Mouse (Mus musculus) C2C12 (cell line): Measurements from ENCODE around the gene H2al1m.

ENCODE experiments used
- CTCF ChIP-seq: IDR thresholded peaks from one replicate; pipeline ENCODE4 v1.5.1; 2011; ENCODE audit not compliant: control insufficient read depth, insufficient read depth, insufficient read length
- USF1 ChIP-seq: IDR thresholded peaks from one replicate; pipeline ENCODE4 v1.6.1; 2011; ENCODE audit warnings: low read depth, mild to moderate bottlenecking, control low read depth, moderate library complexity

DNA sequence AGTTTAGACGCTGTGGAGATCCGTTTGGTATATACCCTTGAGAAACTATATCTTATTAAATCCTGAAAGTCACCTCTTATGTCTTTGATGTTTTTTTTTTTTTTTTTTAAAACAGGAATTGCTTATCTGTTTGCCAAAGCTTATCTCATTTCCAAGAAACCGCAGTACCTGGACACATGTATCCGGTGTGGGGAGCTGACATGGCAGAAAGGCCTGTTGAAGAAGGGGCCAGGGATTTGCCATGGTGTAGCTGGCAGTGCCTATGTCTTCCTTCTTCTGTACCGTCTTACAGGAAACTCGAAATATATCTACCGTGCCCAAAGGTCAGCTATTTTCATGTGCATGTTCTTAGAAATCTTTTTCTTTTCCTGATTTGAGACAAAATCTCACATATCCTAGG is 25.7 kb upstream of the H2al1m start:
- no peak for TF ChIP-seq CTCF
- TF ChIP-seq USF1, result no peak
